Mouse (Mus musculus) heart, adult 18-20 months (tissue): ENCODE results near the gene Kcnip2. TPM values are rescaled to one million over a fixed set of nuclear protein-coding genes. Genes with fewer than 3 reads are reported as not detected.

Source experiments
- total RNA-seq, 2 experiments: library from RNA; stranded (reverse); gene quantifications; 2 replicates each; pipeline ENCODE4 v1.2.3; 2021

Kcnip2 gene
- total RNA-seq, 2 experiments from 2014 or later, result 176 to 206 TPM

Other genes with a start within 250 kb of the Kcnip2 start
- gene Fbxw4, start 155.7 kb downstream of the Kcnip2 start, total RNA-seq, result 10 to 100 TPM; 26.9 to 31.0 TPM
- not detected for gene Fgf8, start 73.1 kb downstream of the Kcnip2 start, total RNA-seq
- 10 to 100 TPM; 17.5 to 18.3 TPM for gene Npm3, start 66.5 kb downstream of the Kcnip2 start, total RNA-seq
- gene Mgea5, start 32.2 kb downstream of the Kcnip2 start, total RNA-seq, result 10 to 100 TPM; 72.5 to 76.3 TPM
- gene Armh3, start 182.4 kb upstream of the Kcnip2 start, total RNA-seq, result 10 to 100 TPM; 16.2 to 17.2 TPM
- gene Hps6, start 187.4 kb upstream of the Kcnip2 start, total RNA-seq, result 1 to 10 TPM; 5.0 to 5.1 TPM
- gene Pprc1, start 228.8 kb upstream of the Kcnip2 start, total RNA-seq, result 10 to 100 TPM; 14.2 to 14.9 TPM
- 10 to 100 TPM; 35.2 to 37.3 TPM for gene Ldb1, start 229.2 kb upstream of the Kcnip2 start, total RNA-seq